Mouse (Mus musculus): ENCODE data around the gene Defb15. TPM values are rescaled to one million over a fixed set of nuclear protein-coding genes. Genes with fewer than 3 reads are reported as not detected.
"Not testable (repeated sequence)": the region's sequence is repeated elsewhere in the genome, so short reads cannot be mapped to it uniquely, and the experiment has no call there.

Defb15 gene
- polyA plus RNA-seq, 1 experiment from 2014 or later = not detected

GRCm38 (mm10) chr8:21912554-21912953 lies 20.0 kb downstream of the Defb15 start:
- no peak overlapping the region for H3K27ac ChIP-seq (replicated peaks)
- H3K4me3 ChIP-seq = no peak overlapping the region
- no peaks in the 10 kb centered on the region for H3K4me1 ChIP-seq
- no peaks in the 10 kb centered on the region for H3K36me3 ChIP-seq (replicated peaks)
- 17% methylated on average over 2 of the region's 2 CpGs for WGBS
- DNase-seq (ENCODE audit: low spot score) = no peak
- no peaks in the 10 kb centered on the region for H3K9me3 ChIP-seq
- H3K27me3 ChIP-seq (replicated peaks; ENCODE audit: low read depth, poor library complexity, severe bottlenecking) = no peaks in the 10 kb centered on the region

- WGBS = 8% methylated on average over 1 of the region's 1 CpGs
- Histone ChIP-seq H3K27ac (replicated peaks) (no peak overlapping the region), H3K27me3 (replicated peaks; ENCODE audit: low read depth, poor library complexity, severe bottlenecking) (no peaks in the 10 kb centered on the region), H3K36me3 (replicated peaks) (no peaks in the 10 kb centered on the region), H3K4me3 (no peak overlapping the region), H3K9me3 (no peaks in the 10 kb centered on the region), H3K4me1 (no peaks in the 10 kb centered on the region)
- no peak for DNase-seq (ENCODE audit: low spot score)
These were observed 20.6 kb downstream of the Defb15 start for GRCm38 (mm10) chr8:21911931-21912330.

- not testable (repeated sequence) for DNase-seq (ENCODE audit: low spot score); H3K27me3 ChIP-seq (replicated peaks; ENCODE audit: low read depth, poor library complexity, severe bottlenecking); H3K36me3 ChIP-seq (replicated peaks); H3K4me1 ChIP-seq; H3K4me3 ChIP-seq; H3K27ac ChIP-seq (replicated peaks); H3K9me3 ChIP-seq
These were observed 26.2 kb downstream of the Defb15 start, which contains the start of gene Defb11 for GRCm38 (mm10) chr8:21906290-21906689. Gene Defb11 (minus strand): TSS chr8:21906412.

GRCm38 (mm10) chr8:21885321-21885720 lies 47.2 kb downstream of the Defb15 start, which contains the start of gene Defb9:
Gene Defb9 (minus strand): TSS chr8:21885421.
- not testable (repeated sequence) for H3K9me3 ChIP-seq; H3K36me3 ChIP-seq (replicated peaks); H3K4me3 ChIP-seq; DNase-seq (ENCODE audit: low spot score); H3K27me3 ChIP-seq (replicated peaks; ENCODE audit: low read depth, poor library complexity, severe bottlenecking); H3K4me1 ChIP-seq; H3K27ac ChIP-seq (replicated peaks)

Other genes starting within 250 kb of the Defb15 start
- gene AY761184, start 229.1 kb downstream of the Defb15 start, polyA plus RNA-seq (2016; fragmentation: Nextera tagmentation; extraction: Ambion mirVana) = not detected in 2 replicates
- not detected in 2 replicates for gene Defa24, start 198.2 kb downstream of the Defb15 start, polyA plus RNA-seq (2016; fragmentation: Nextera tagmentation; extraction: Ambion mirVana)
- gene Defb50, start 109.2 kb downstream of the Defb15 start, polyA plus RNA-seq (2016; fragmentation: Nextera tagmentation; extraction: Ambion mirVana) = not detected in 2 replicates
- not detected in 2 replicates for gene Defb2, start 92.8 kb downstream of the Defb15 start, polyA plus RNA-seq (2016; fragmentation: Nextera tagmentation; extraction: Ambion mirVana)
- gene Defb10, start 73.8 kb downstream of the Defb15 start, polyA plus RNA-seq (2016; fragmentation: Nextera tagmentation; extraction: Ambion mirVana) = not detected in 2 replicates
- gene Defb9, start 47.3 kb downstream of the Defb15 start, polyA plus RNA-seq (2016; fragmentation: Nextera tagmentation; extraction: Ambion mirVana) = not detected in 2 replicates
- 0.82 TPM in 1 of 2 replicates, not detected in the other for gene Defb11, start 26.3 kb downstream of the Defb15 start, polyA plus RNA-seq (2016; fragmentation: Nextera tagmentation; extraction: Ambion mirVana)
- gene Defb35, start 5.6 kb upstream of the Defb15 start, polyA plus RNA-seq (2016; fragmentation: Nextera tagmentation; extraction: Ambion mirVana) = not detected in 2 replicates
- gene Defb13, start 14.1 kb upstream of the Defb15 start, polyA plus RNA-seq (2016; fragmentation: Nextera tagmentation; extraction: Ambion mirVana) = not detected in 2 replicates
- gene Fam90a1a, start 26.0 kb upstream of the Defb15 start, polyA plus RNA-seq (2016; fragmentation: Nextera tagmentation; extraction: Ambion mirVana) = not detected in 2 replicates
- gene Ccdc70, start 37.1 kb upstream of the Defb15 start, polyA plus RNA-seq (2016; fragmentation: Nextera tagmentation; extraction: Ambion mirVana) = not detected in 2 replicates
- 1.9 and 2.1 TPM in 2 replicates for gene Atp7b, start 127.6 kb upstream of the Defb15 start, polyA plus RNA-seq (2016; fragmentation: Nextera tagmentation; extraction: Ambion mirVana)
- gene Alg11, start 128.0 kb upstream of the Defb15 start, polyA plus RNA-seq (2016; fragmentation: Nextera tagmentation; extraction: Ambion mirVana) = 41.7 and 45.1 TPM in 2 replicates
- 0.15 TPM in 1 of 2 replicates, not detected in the other for gene Nek5, start 192.3 kb upstream of the Defb15 start, polyA plus RNA-seq (2016; fragmentation: Nextera tagmentation; extraction: Ambion mirVana)
- 6.8 and 7.3 TPM in 2 replicates for gene Nek3, start 233.7 kb upstream of the Defb15 start, polyA plus RNA-seq (2016; fragmentation: Nextera tagmentation; extraction: Ambion mirVana)

Data from embryonic facial prominence, embryonic 10.5 days (tissue).